Mouse (Mus musculus) lung, embryonic 16.5 days (tissue): ENCODE data around the gene Gm9945. TPM values are rescaled to one million over a fixed set of nuclear protein-coding genes. Genes with fewer than 3 reads are reported as not detected.

Source experiments
- ATAC-seq: fragments of 200-750 bp; cut with Nextera tagmentation; 2 replicates; pipeline ENCODE4 v1.8.0; 2017; ENCODE audit warnings: low read depth, mild to moderate bottlenecking, moderate library complexity
- H3K27ac ChIP-seq: fragments of 300-500 bp; sonication (generic); 2 replicates; pipeline ENCODE4 v1.5.1; 2014; ENCODE audit warnings: mild to moderate bottlenecking, control low read depth, low read length
- H3K27me3 ChIP-seq: fragments of 300-500 bp; sonication (generic); 2 replicates; pipeline ENCODE4 v1.6.1; 2014; ENCODE audit warnings: low read depth, low read length, mixed read lengths; ENCODE audit not compliant: control insufficient read depth, insufficient read depth
- H3K36me3 ChIP-seq: fragments of 300-500 bp; sonication (generic); 2 replicates; pipeline ENCODE4 v1.6.1; 2014; ENCODE audit warnings: low read length; ENCODE audit not compliant: control insufficient read depth, insufficient read depth
- H3K4me1 ChIP-seq: fragments of 300-500 bp; sonication (generic); replicated peaks from 2 replicates; pipeline ENCODE4 v1.6.1; 2014; ENCODE audit warnings: low read length, mixed read lengths; ENCODE audit not compliant: control insufficient read depth, insufficient read depth
- H3K4me2 ChIP-seq: fragments of 300-500 bp; sonication (generic); 2 replicates; pipeline ENCODE4 v1.6.1; 2014; ENCODE audit warnings: low read depth, low read length, control low read depth
- H3K4me3 ChIP-seq: fragments of 300-500 bp; sonication (generic); 2 replicates; pipeline ENCODE4 v1.5.1; 2014; ENCODE audit warnings: mild to moderate bottlenecking, low read length, control low read depth
- H3K9ac ChIP-seq: fragments of 300-500 bp; sonication (generic); 2 replicates; pipeline ENCODE4 v1.6.1; 2014; ENCODE audit warnings: low read length, control low read depth
- H3K9me3 ChIP-seq: fragments of 300-500 bp; sonication (generic); 2 replicates; pipeline ENCODE4 v1.6.1; 2016; ENCODE audit warnings: low read length; ENCODE audit not compliant: control insufficient read depth
- WGBS: fragments of 180-500 bp; shearing (Covaris S2); extraction: QIAGEN DNeasy Blood & Tissue Kit; methylation state at CpG from one replicate; pipeline ENCODE4 v1.1.7; 2014; 5-methylcytosine and 5-hydroxymethylcytosine counted together
- polyA plus RNA-seq: library from polyadenylated mRNA; unstranded; fragments of >200 nt; fragmentation: Nextera tagmentation; extraction: Ambion mirVana; gene quantifications from 2 replicates; pipeline ENCODE4 v1.2.1, GENCODE M21; 2015

The Gm9945 gene
- polyA plus RNA-seq, 1 experiment from 2014 or later: not detected

DNA sequence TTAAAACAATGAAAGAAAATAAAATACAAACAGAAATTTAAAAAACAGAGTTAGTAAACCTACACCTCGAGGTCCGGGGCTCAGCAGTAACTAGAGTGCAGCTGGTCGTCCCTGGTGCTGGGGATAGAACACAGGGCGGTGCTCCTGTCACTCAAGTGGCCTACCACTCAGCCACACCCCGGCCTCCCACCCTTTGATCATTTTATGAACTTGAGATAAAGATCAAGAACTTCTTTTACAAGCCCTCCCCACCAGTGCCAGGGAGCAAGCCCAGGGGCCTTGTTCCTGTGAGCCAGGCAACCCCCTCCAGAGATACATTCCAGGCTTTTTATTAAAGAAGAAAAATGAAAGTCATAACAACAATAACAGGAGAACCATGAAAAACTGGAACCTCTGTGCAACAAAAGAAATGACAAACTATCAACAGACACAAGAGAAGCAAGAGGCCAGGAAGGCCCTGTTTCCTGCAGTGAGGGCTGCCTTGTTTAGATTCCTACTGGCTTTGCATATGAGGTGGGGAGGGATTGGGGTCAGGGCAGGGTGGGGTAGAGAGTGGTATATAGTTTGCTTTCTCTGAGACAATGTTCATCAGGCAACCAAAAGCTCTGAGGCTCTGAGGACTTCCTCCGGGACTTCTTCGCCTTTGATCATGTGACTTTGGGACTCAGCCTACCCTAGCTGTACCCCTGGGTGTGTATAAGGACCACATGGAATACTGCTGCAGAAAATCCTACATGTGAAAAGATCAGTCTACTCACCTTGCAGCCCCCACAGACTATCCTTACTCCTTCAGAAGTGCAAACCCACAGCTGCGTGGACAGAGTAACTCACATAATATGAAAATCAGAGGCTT, 37.0 kb downstream of the Gm9945 start:
- Histone ChIP-seq H3K27me3 (no peaks in the 10 kb centered on the region), H3K4me3 (no peak overlapping the region), H3K9ac (no peak overlapping the region; the same call in 1 of the 2 replicates), H3K4me1 (peaks cover 21% of the 10 kb centered on the region), H3K4me2 (no peak overlapping the region), H3K36me3 (no peaks in the 10 kb centered on the region), H3K9me3 (no peaks in the 10 kb centered on the region), H3K27ac (peak overlapping the region; percentile 63)
- WGBS: 31% methylated on average over 8 of the region's 8 CpGs
- ATAC-seq: peak; percentile 24; the same call in 1 of the 2 replicates

- Histone ChIP-seq H3K4me3 (no peak overlapping the region), H3K27me3 (no peaks in the 10 kb centered on the region)
- 34% methylated on average over 5 of the region's 5 CpGs for WGBS
Observed at GRCm38 (mm10) chr11:53518759-53519158, 38.8 kb downstream of the Gm9945 start.

GRCm38 (mm10) chr11:53519207-53520121, 39.5 kb downstream of the Gm9945 start, which contains the start of gene Sept8:
Gene Sept8, plus strand, starts transcription at chr11:53519257.
- no peaks in the 10 kb centered on the region for H3K27me3 ChIP-seq
- peak within 1 kb of the TSS; percentile 87 for H3K9ac ChIP-seq
- H3K4me2 ChIP-seq: peak within 1 kb of the TSS; percentile 89
- ATAC-seq: peak; percentile 76
- peak within 1 kb of the TSS; percentile 85 for H3K27ac ChIP-seq
- H3K36me3 ChIP-seq: no peaks in the 10 kb centered on the region
- H3K4me3 ChIP-seq: peak within 1 kb of the TSS; percentile 81
- no peaks in the 10 kb centered on the region for H3K9me3 ChIP-seq
- WGBS: 4% methylated on average over 70 of the region's 79 CpGs
- peaks cover 29% of the 10 kb centered on the region for H3K4me1 ChIP-seq

More at GRCm38 (mm10) chr11:53518759-53519158, 38.8 kb downstream of the Gm9945 start:
- Histone ChIP-seq H3K9ac (no peak overlapping the region), H3K36me3 (no peaks in the 10 kb centered on the region), H3K9me3 (no peaks in the 10 kb centered on the region), H3K4me1 (peaks cover 29% of the 10 kb centered on the region), H3K4me2 (peak overlapping the region; percentile 89; the same call in 1 of the 2 replicates), H3K27ac (no peak overlapping the region)
- no peak for ATAC-seq

DNA sequence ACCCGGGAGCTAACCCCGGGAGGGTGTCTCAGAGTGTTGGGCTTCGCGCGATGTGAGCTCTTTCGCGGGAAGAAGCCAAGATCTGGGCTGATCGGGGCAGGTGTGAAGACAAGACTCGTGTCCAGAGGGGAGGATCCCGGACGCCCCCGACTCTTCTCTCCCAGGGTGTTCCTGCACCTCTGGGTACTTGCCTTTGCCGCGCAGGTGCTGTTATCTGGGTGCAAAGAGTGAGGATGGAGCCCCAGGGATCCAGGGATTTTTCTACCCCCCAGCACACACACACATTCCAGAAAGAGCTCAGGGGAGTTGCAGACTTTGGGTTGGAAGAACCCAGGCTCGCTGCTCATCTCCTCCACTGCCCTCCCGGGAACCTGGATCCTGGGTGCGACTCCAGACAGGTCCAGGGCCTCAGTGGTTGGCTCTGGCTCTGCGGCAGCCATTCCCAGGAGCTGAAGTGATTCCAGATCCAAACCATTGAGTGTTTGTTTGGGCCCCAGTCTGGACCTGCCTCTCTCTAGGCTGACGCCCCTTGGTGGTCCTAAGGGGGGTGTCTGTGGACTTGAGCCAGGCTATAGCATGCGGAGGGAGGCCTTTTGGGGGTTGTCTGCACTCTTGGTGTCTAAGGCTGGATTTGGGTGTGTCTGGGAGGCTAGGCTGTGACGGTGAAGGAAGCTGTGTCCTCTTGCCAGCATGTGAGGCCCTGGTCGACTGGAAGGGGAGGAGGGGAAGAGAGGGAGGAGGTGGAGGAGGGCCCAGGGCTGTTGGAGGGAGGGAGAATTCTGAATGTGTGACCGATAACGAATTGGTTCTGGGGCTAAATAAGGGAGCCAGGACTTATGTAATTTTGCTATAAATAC, 40.4 kb downstream of the Gm9945 start:
- Histone ChIP-seq H3K4me3 (peak overlapping the region; percentile 81), H3K36me3 (no peaks in the 10 kb centered on the region), H3K27me3 (no peaks in the 10 kb centered on the region), H3K9ac (peak overlapping the region; percentile 87), H3K4me2 (peak overlapping the region; percentile 89), H3K27ac (peak overlapping the region; percentile 85), H3K9me3 (no peaks in the 10 kb centered on the region), H3K4me1 (peaks cover 29% of the 10 kb centered on the region)
- 2% methylated on average over 24 of the region's 24 CpGs for WGBS
- peak; percentile 66 for ATAC-seq

- peak overlapping the region; percentile 87; the same call in 1 of the 2 replicates for H3K9ac ChIP-seq
- WGBS: 33% methylated on average over 16 of the region's 16 CpGs
Observed at GRCm38 (mm10) chr11:53521120-53521820, 41.3 kb downstream of the Gm9945 start.

DNA sequence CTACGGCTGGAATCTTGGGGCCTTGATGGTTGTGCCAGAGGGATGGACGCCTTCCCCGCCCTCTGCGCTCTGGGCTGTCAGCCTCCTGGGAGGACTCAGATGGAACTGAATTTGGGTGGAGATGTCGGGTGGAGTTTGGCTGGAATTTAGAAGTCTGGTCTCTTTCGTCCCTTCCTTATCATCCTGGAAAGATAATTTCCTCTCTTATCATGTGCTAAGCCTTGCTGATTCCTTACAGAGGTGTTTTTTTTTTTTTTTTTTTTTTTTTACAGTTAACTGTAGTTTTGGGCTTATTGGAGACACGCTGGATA, 41.8 kb downstream of the Gm9945 start:
- no peaks in the 10 kb centered on the region for H3K9me3 ChIP-seq
- H3K9ac ChIP-seq: no peak overlapping the region
- H3K27ac ChIP-seq: no peak overlapping the region; the same call in 1 of the 2 replicates
- H3K4me1 ChIP-seq: peaks cover 33% of the 10 kb centered on the region
- no peak overlapping the region for H3K4me3 ChIP-seq
- no peaks in the 10 kb centered on the region for H3K27me3 ChIP-seq
- 73% methylated on average over 7 of the region's 7 CpGs for WGBS
- H3K36me3 ChIP-seq: no peaks in the 10 kb centered on the region
- H3K4me2 ChIP-seq: peak overlapping the region; percentile 89
- ATAC-seq: no peak

More at GRCm38 (mm10) chr11:53521120-53521820, 41.3 kb downstream of the Gm9945 start:
- H3K27me3 ChIP-seq: no peaks in the 10 kb centered on the region
- peak overlapping the region; percentile 21; the same call in 1 of the 2 replicates for H3K27ac ChIP-seq
- H3K4me2 ChIP-seq: peak overlapping the region; percentile 89
- no peaks in the 10 kb centered on the region for H3K36me3 ChIP-seq
- peak overlapping the region; percentile 81 for H3K4me3 ChIP-seq
- peaks cover 33% of the 10 kb centered on the region for H3K4me1 ChIP-seq
- H3K9me3 ChIP-seq: no peaks in the 10 kb centered on the region
- ATAC-seq: no peak

DNA sequence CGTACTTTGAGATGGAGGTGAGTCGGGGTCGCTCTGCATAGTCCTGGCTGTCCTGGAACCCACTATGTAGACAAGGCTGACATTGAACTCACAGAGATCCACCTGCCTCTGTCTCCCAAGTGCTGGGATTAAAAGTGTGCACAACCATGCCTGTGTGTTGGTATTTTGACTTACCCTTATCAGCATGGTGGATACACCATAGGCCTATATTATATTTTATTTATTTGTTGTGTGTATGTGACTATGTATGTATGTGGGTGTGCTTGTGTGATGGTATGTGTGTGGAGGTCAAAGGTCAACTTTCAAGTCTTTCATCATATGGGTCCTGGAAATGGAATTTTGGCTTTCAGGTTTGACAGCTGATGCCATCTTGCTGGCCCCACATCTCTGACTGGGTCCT, 42.4 kb downstream of the Gm9945 start:
- H3K4me1 ChIP-seq: peaks cover 33% of the 10 kb centered on the region
- H3K27ac ChIP-seq: no peak overlapping the region
- H3K4me3 ChIP-seq: no peak overlapping the region
- H3K9ac ChIP-seq: no peak overlapping the region
- H3K4me2 ChIP-seq: no peak overlapping the region
- H3K9me3 ChIP-seq: no peaks in the 10 kb centered on the region
- H3K36me3 ChIP-seq: no peaks in the 10 kb centered on the region
- 89% methylated on average over 3 of the region's 3 CpGs for WGBS
- no peaks in the 10 kb centered on the region for H3K27me3 ChIP-seq
- no peak for ATAC-seq

DNA sequence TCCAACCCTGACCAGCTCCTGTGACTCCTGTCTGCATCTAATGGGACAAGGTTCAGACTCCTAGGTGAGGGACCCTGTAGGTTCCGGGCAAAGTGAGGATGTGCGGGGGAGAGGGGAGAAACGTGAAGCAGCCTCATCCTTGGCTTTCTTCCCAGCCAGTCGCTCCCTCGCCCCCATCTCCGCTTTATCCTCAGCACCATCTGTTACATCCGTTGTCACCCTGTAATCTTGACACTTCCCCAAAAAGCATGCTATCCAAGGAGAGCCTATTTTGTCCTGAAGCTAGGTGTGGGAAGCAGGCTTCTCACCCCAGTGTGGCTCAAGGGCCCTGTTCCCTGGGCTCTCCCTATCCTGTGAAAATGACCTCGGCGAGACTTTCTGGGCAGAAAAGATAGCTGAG, 43.0 kb downstream of the Gm9945 start:
- no peak for ATAC-seq
- Histone ChIP-seq H3K4me2 (no peak overlapping the region), H3K9ac (no peak overlapping the region), H3K4me1 (peaks cover 33% of the 10 kb centered on the region), H3K9me3 (no peaks in the 10 kb centered on the region), H3K4me3 (no peak overlapping the region), H3K27me3 (no peaks in the 10 kb centered on the region), H3K36me3 (no peaks in the 10 kb centered on the region), H3K27ac (no peak overlapping the region)
- 46% methylated on average over 8 of the region's 9 CpGs for WGBS
